Mouse (Mus musculus) CH12.LX (cell line): ENCODE data around the gene 9530053A07Rik. TPM values are rescaled to one million over a fixed set of nuclear protein-coding genes. Genes with fewer than 3 reads are reported as not detected.
"Not testable (repeated sequence)": the region's sequence is repeated elsewhere in the genome, so short reads cannot be mapped to it uniquely, and the experiment has no call there.

ENCODE experiments used
- DNase-seq: peaks from one replicate; pipeline ENCODE4 v3.0.0-alpha.2; 2013; ENCODE audit errors: extremely low read depth
- H3K27ac ChIP-seq: 2 replicates; pipeline ENCODE4 v1.5.1; 2012; ENCODE audit warnings: low read depth, mild to moderate bottlenecking, control low read depth, moderate library complexity; ENCODE audit not compliant: insufficient read depth
- H3K27me3 ChIP-seq: replicated peaks from 2 replicates; pipeline ENCODE3; 2012; ENCODE audit warnings: inconsistent platforms
- H3K36me3 ChIP-seq, 2 experiments: replicated peaks in 1 of 2; 2 replicates each; pipeline versions ENCODE3 to v1.6.1; 2012; ENCODE audit warnings: inconsistent platforms in 1 of 2, low read length in 1 of 2, mild to moderate bottlenecking in 1 of 2, mixed read lengths in 1 of 2, moderate library complexity in 1 of 2; ENCODE audit not compliant: control insufficient read depth in 1 of 2, insufficient read depth in 1 of 2
- H3K4me1 ChIP-seq, 2 experiments: 2 replicates each; pipeline ENCODE4 v1.6.1; 2012; ENCODE audit warnings: inconsistent platforms in 1 of 2, moderate library complexity in 1 of 2; ENCODE audit not compliant: insufficient read depth in 2 of 2, control insufficient read depth in 1 of 2
- H3K4me2 ChIP-seq: 2 replicates; pipeline ENCODE4 v1.6.1; 2012; ENCODE audit warnings: low read depth, mild to moderate bottlenecking, control low read depth; ENCODE audit not compliant: poor library complexity, insufficient read depth, severe bottlenecking
- H3K4me3 ChIP-seq, 3 experiments: fragments of 150-350 bp in 1 of 3; sonication (generic) in 1 of 3; replicated peaks in 1 of 3; 2 replicates each; pipeline versions ENCODE3 to v1.5.1; 2011 to 2012; ENCODE audit warnings: low read depth in 2 of 3, low read length in 2 of 3, mild to moderate bottlenecking in 2 of 3, moderate library complexity in 2 of 3, control low read depth in 1 of 3, improper control_type of control experiment in 1 of 3, inconsistent platforms in 1 of 3, mixed read lengths in 1 of 3; ENCODE audit not compliant: poor library complexity in 1 of 3
- H3K79me2 ChIP-seq: replicated peaks from 2 replicates; pipeline ENCODE4 v1.6.1; 2012; ENCODE audit warnings: mild to moderate bottlenecking, moderate library complexity; ENCODE audit not compliant: control insufficient read depth, poor library complexity, insufficient read depth, severe bottlenecking; ENCODE audit errors: extremely low read depth
- H3K9ac ChIP-seq: 2 replicates; pipeline ENCODE4 v1.6.1; 2012; ENCODE audit warnings: low read depth, mild to moderate bottlenecking, control low read depth, moderate library complexity; ENCODE audit not compliant: insufficient read depth
- H3K9me3 ChIP-seq: replicated peaks from 2 replicates; pipeline ENCODE3; 2012; ENCODE audit warnings: low read length, inconsistent platforms, mixed read lengths
- CHD2 ChIP-seq: IDR thresholded peaks from 2 replicates; pipeline ENCODE4 v1.6.1; 2011; ENCODE audit warnings: low read length, improper control_type of control experiment
- CTCF ChIP-seq, 2 experiments: IDR thresholded peaks in 1 of 2; conservative IDR thresholded peaks in 1 of 2; 2 replicates each; pipeline ENCODE4 v1.5.1; 2011 to 2012; ENCODE audit warnings: low read depth in 2 of 2, low read length in 2 of 2, improper control_type of control experiment in 1 of 2, inconsistent platforms in 1 of 2, mild to moderate bottlenecking in 1 of 2, moderate library complexity in 1 of 2
- E2F4 ChIP-seq: IDR thresholded peaks from 2 replicates; pipeline ENCODE4 v1.6.1; 2011; ENCODE audit warnings: low read depth, low read length, improper control_type of control experiment; ENCODE audit not compliant: insufficient replicate concordance
- ELF1 ChIP-seq: IDR thresholded peaks from 2 replicates; pipeline ENCODE4 v1.6.1; 2014; ENCODE audit warnings: low read depth, mild to moderate bottlenecking, inconsistent platforms, low read length, improper control_type of control experiment
- JUND ChIP-seq: conservative IDR thresholded peaks from 2 replicates; pipeline ENCODE4 v1.6.1; 2011; ENCODE audit warnings: low read depth, low read length, improper control_type of control experiment
- MXI1 ChIP-seq: IDR thresholded peaks from 2 replicates; pipeline ENCODE4 v1.6.1; 2011; ENCODE audit warnings: mild to moderate bottlenecking, low read depth, low read length, improper control_type of control experiment
- NELFE ChIP-seq: IDR thresholded peaks from 2 replicates; pipeline ENCODE4 v1.6.1; 2011; ENCODE audit warnings: low read depth, low read length, improper control_type of control experiment
- RAD21 ChIP-seq: IDR thresholded peaks from 2 replicates; pipeline ENCODE4 v1.6.1; 2011; ENCODE audit warnings: low read depth, mild to moderate bottlenecking, low read length, improper control_type of control experiment, moderate library complexity
- SMC3 ChIP-seq: IDR thresholded peaks from 2 replicates; pipeline ENCODE4 v1.6.1; 2011; ENCODE audit warnings: low read depth, low read length, improper control_type of control experiment
- ZMIZ1 ChIP-seq: IDR thresholded peaks from 2 replicates; pipeline ENCODE4 v1.6.1; 2012; ENCODE audit warnings: low read depth, mild to moderate bottlenecking, inconsistent platforms, low read length, improper control_type of control experiment
- dilution Hi-C: fragments of 300-500 bp; cut with MboI; formaldehyde crosslinking; loops from 2 replicates; pipeline ENCODE4 v1.14.3; 2020; ENCODE audit warnings: low sequenced_read_pairs; ENCODE audit not compliant: extremely low pct_unique_long_range_greater_than_20kb, extremely low pct_ligation_motif_present
- in situ Hi-C: fragments of 300-500 bp; cut with MboI; formaldehyde crosslinking; loops from 3 replicates; pipeline ENCODE4 v1.14.3; 2019; ENCODE audit warnings: low sequenced_read_pairs, low pct_ligation_motif_present, low pct_unique_long_range_greater_than_20kb, mixed read lengths
- polyA plus RNA-seq: library from polyadenylated mRNA; unstranded; fragments of >175 nt; gene quantifications from 2 replicates; pipeline ENCODE4 v1.2.1, GENCODE M21; 2012; ENCODE audit warnings: low read depth; ENCODE audit not compliant: insufficient read length
- total RNA-seq, 2 experiments: library from RNA; depleted of rRNA; stranded (reverse); fragments of 300-350 nt in 1 of 2; fragments of >200 nt in 1 of 2; gene quantifications; 2 replicates each; pipeline ENCODE4 v1.2.3; 2012 to 2014

9530053A07Rik gene
- total and polyA plus RNA-seq, 3 experiments, result 0.03 to 0.64 (median 0.05) TPM

DNA sequence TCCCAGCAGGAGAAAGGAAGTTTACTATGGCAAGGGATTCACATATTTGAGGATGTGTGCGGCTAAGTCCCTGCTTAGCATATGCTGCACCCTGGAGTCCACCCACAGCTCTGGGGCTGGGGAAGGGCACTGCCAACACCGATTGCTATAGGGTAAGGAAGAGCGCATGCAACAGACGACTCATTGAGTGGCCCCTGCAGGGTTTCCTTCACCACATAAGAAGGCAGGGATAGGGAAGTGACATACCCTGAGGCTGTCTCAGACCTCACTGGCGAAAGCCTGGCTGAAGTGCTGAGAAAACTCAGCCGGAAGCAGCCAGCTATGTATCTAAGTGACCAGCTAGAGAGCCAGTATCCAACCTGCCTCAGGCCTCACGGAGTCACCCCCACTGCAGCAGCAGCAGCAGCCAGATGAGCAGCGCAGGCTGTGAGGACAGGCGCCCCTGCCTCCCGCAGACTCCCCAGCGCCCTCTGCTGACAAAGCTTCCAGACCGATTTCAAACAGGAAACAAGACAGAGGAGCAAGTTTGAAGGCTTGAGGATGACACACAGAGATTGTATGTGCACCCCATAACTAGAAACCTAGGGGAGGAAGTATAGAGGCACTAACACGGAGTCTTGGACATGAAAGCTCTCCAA is 22.4 kb downstream of the 9530053A07Rik start:
- no peaks in the 10 kb centered on the region for H3K9me3 ChIP-seq
- H3K79me2 ChIP-seq, result no peaks in the 10 kb centered on the region
- peak; percentile 67 for TF ChIP-seq SMC3
- peak; percentile 22 to 74; a peak in 2 of 4 replicates for TF ChIP-seq CTCF (conservative IDR thresholded peaks at IDR 0.05 in 1 of 2, IDR thresholded peaks at IDR 0.05 in 1 of 2; ENCODE audit: low read depth in 2 of 2, low read length in 2 of 2)
- TF ChIP-seq ELF1, result peak; percentile 23; the same call in 1 of the 2 replicates
- TF ChIP-seq MXI1, result no peak
- TF ChIP-seq JUND, result no peak
- TF ChIP-seq RAD21, result peak; percentile 24
- dilution Hi-C loops (no loop called here), in situ Hi-C loops (no loop called here)
- H3K9ac ChIP-seq, result no peak overlapping the region
- no peaks in the 10 kb centered on the region for H3K36me3 ChIP-seq
- no peak overlapping the region for H3K27ac ChIP-seq
- no peak overlapping the region for H3K4me3 ChIP-seq
- H3K4me2 ChIP-seq, result peak overlapping the region; percentile 12; the same call in 1 of the 2 replicates
- H3K27me3 ChIP-seq, result peaks cover 66% of the 10 kb centered on the region
- H3K4me1 ChIP-seq, result no peaks in the 10 kb centered on the region
- DNase-seq, result no peak

DNA sequence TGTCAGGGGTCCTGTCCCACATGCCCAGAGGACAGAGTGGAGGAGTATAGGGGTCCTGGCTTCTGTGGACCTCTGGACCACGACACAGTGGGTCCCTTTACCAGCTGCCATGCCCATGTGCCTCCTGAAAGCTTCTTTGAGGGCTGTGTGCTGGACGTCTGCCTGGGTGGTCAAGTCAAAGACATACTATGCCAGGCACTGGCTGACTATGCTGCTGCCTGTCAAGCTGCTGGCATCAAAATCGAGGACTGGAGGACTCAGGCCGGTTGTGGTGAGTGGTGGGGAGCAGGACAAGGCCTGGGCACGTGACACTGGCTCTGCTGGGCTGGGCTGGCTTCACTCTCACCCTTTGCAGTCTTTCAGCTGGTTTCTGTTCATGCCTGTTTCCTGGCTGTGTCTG is 24.3 kb downstream of the 9530053A07Rik start:
- H3K4me3 ChIP-seq, H3K27ac ChIP-seq, H3K4me1 ChIP-seq, dilution Hi-C loops, H3K9me3 ChIP-seq, in situ Hi-C loops, H3K79me2 ChIP-seq, H3K9ac ChIP-seq, H3K36me3 ChIP-seq, DNase-seq, H3K4me2 ChIP-seq: not testable (repeated sequence)
- H3K27me3 ChIP-seq, result peaks cover 68% of the 10 kb centered on the region

DNA sequence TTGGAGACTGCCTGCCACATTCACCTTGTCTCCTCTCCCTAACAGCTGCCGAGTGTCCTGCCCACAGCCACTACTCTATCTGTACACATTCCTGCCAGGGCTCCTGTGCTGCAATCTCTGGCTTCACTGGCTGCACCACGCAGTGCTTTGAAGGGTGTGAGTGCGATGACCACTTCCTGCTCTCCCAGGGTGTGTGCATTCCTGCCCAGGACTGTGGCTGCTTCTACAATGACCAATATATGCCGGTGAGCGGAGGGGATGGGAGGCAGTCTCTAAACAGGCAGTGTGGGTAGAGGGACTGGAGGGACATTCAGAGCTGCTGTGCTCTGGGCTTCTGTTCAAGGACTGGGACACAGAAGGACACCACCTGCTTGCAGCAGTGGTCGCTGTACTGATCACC is 30.0 kb downstream of the 9530053A07Rik start:
- H3K4me2 ChIP-seq, result no peak overlapping the region
- no peaks in the 10 kb centered on the region for H3K36me3 ChIP-seq
- H3K27ac ChIP-seq, result no peak overlapping the region
- no peaks in the 10 kb centered on the region for H3K79me2 ChIP-seq
- TF ChIP-seq E2F4 (no peak), RAD21 (no peak), ZMIZ1 (no peak), CHD2 (no peak), NELFE (no peak)
- dilution Hi-C loops, result no loop called here
- H3K9ac ChIP-seq, result no peak overlapping the region
- no peak overlapping the region for H3K4me3 ChIP-seq
- H3K9me3 ChIP-seq, result no peaks in the 10 kb centered on the region
- peaks cover 0 to 5% of the 10 kb centered on the region in 2 experiments; a peak in 2 of 4 replicates for H3K4me1 ChIP-seq
- DNase-seq, result no peak
- peaks cover 51% of the 10 kb centered on the region for H3K27me3 ChIP-seq
- in situ Hi-C loops, result no loop called here
